Mouse (Mus musculus): ENCODE results near the gene Ofcc1.

- TF ChIP-seq CTCF (IDR thresholded peaks at IDR 0.05; ENCODE audit: low read depth), result no peak
- TF ChIP-seq EP300 (optimal IDR thresholded peaks at IDR 0.05), result no peak
Measured at GRCm38 (mm10) chr13:40263087-40263807, 98.0 kb downstream of the Ofcc1 start.
